Mouse (Mus musculus) cerebellum, adult 9-11 months (tissue): Measurements from ENCODE around the gene Krtap5-4.
"Not testable (repeated sequence)": the region's sequence is repeated elsewhere in the genome, so short reads cannot be mapped to it uniquely, and the experiment has no call there.

Experiments
- DNase-seq: peaks from one replicate; pipeline ENCODE4 v3.0.0; 2022

Krtap5-4 gene

DNA sequence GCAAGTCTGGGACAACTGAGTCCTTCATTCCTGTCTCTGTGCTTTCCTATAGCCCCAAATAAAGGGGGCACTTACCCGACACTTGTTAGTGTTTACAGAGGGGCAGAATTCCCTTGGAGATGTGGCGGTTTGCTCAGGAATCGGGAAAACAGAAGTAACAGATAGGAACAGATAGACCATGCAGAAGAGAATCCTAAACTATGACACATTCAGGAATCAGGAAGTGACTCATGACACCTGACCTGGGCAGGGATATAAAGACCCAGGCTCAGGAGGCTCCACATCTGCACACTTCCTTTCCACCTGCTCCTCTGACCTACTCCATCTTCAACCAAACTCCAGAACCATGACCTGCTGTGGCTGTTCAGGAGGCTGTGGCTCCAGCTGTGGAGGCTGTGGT lies at the start of gene Krtap5-4:
Krtap5-4 (plus strand) TSS at position 301 of the 400 bp plus-strand sequence.
- DNase-seq = no peak

- DNase-seq = peak; percentile 9
Observed at GRCm38 (mm10) chr7:142255517-142255916, 47.8 kb upstream of the Krtap5-4 start.

DNA sequence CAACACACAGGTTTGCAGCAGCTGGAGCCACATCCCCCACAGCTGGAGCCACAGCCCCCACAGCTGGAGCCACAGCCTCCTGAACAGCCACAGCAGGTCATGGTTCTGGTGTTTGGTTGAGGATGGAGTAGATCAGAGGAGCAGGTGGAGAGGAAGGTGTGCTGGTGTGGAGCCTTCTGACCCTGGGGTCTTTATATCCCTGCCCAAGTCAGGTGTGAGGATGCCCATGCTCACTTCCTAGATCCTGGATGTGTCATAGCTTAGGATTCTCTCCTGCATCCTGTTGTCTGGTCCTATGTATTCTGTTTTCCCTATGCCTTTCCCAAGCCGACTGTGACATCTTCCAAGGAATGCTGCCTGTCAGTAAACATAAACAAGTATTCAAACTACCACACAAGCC lies 45.1 kb upstream of the Krtap5-4 start, which contains the start of gene Gm2431:
Gm2431 (minus strand) TSS at position 101 of the 400 bp plus-strand sequence.
- not testable (repeated sequence) for DNase-seq

DNA sequence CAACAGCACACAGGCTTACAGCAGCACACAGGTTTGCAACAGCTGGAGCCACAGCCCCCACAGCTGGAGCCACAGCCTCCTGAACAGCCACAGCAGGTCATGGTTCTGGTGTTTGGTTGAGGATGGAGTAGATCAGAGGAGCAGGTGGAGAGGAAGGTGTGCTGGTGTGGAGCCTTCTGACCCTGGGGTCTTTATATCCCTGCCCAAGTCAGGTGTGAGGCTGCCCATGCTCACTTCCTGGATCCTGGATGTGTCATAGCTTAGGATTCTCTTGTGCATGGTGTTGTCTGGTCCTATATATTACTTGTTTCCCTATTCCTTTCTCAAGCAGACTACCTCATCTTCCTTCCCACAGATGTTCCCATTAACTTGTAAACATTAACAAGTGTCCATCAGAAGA lies 29.1 kb upstream of the Krtap5-4 start, which contains the start of gene Gm4559:
Gm4559 (minus strand) TSS at position 101 of the 400 bp plus-strand sequence.
- DNase-seq = not testable (repeated sequence)

- peak; percentile 41 for DNase-seq
Observed at GRCm38 (mm10) chr7:142278183-142278582, 25.2 kb upstream of the Krtap5-4 start.

DNA sequence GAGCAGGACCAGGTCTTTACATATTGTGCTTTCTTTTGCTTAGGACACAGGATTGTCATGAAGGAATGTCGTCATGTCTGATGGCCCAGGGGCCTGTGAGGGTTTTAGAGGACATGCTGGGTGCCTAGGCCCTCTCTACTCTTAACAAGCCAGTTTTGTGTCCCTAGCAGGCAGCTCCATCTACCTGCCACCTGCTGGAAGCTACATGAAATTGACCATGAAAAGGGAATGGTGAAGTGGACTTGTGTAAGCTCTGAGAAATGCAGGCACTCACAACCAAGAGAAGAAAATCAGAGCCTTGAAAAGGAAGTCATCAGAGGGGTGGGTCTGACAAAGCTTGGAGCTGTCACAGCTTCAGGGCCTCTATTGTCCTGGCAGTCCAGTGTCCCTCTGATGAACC lies 24.1 kb upstream of the Krtap5-4 start:
- not testable (repeated sequence) for DNase-seq

DNA sequence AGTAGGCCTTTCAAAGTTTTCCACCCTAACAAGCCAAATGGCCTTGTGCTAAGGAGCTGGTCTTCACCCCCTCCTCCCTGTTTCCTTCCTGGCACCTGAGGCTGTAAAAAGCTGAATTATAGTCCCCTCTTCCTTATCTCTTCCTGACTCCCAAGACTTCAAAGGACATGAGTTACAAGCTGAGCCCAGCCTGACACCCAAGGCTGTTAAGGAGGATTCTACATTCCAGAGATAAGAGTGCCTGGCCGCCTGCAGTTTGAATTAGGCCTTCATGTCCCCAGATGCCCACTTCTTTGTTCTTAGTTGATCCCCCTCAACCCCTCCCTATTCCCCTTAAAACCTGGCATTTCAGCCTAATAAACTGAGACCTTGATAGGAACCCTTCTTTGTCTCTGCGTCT lies 20.5 kb upstream of the Krtap5-4 start:
- DNase-seq = not testable (repeated sequence)

DNA sequence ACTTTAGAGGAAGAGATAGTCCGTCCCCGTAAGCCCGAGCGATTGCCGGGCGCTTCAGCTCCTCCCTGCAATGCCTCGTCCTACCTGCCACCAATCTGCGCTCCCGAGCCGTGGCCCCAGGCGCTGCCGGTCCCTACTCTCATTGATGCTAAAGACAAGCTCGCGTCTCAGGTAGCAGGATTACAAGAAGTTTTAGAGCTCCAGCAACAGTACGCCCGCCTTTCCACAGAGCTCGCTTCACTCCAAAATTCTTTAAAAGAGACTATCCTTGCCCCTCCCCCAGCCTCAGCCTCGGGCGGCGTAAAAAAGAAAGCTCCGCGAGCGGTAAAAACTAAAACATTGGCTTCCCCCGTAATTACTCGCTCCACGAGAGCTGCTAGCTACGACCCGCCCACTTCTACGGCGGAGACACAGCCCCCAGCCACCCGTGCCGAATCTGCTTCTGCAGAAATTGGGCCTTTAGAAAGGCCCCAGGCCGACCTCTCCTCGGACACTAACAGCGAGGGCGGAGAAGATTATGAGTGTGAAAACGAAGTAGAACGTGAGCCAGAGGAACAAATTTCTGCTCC lies 19.2 kb upstream of the Krtap5-4 start:
- peak; percentile 47 for DNase-seq

- peak; percentile 89 for DNase-seq
Observed at GRCm38 (mm10) chr7:142284615-142285080, 18.7 kb upstream of the Krtap5-4 start.

GRCm38 (mm10) chr7:142285130-142285835 lies 18.1 kb upstream of the Krtap5-4 start:
- peak; percentile 55 for DNase-seq

DNA sequence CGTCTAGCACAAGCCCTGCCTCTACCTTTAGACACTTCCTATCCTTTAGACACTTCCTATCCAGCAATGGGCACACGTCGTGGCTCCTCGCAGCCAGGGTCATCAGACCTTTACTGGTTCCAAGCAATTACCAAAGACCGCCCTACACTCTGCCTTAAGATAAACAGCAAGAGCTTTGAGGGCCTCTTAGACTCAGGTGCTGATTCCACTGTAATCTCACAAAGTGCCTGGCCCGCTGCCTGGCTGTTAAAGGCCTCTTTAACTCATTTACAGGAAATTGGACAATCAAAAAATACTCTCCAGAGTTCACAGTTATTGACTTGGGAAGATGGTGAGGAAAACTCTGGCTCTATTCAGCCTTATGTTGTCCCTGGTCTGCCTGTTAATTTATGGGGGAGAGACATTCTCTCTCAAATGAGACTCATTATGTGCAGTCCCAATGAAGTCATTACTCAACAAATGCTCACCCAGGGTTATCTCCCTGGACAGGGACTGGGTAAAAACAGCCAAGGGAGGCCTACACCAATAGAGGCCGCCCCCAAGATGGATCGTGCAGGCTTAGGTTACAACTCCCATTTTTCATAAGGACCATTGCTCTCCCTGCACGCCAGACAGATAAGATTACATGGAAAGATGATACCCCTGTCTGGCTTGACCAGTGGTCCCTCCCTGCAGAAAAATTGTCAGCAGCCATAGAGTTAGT lies 17.3 kb upstream of the Krtap5-4 start:
- DNase-seq = peak; percentile 8

DNA sequence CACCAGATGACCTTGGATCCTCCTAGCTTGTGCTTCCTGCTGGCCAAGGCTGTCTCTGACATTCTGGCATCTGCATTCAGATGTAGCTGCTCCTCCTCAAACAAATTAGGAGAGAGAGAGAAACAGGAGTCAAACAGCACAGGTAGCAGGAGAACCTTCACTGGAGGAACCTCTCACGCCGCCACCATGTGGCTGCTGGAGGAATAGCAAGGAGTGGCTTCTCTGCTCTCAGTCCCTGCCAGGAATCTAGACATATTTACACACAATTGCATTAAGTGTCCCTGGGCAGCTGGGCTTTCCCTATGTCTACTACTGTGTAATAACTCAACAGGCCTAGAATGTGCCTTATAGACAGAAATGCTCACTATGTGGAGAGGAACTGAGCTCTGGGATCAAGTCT lies 9.5 kb upstream of the Krtap5-4 start:
- DNase-seq = not testable (repeated sequence)

DNA sequence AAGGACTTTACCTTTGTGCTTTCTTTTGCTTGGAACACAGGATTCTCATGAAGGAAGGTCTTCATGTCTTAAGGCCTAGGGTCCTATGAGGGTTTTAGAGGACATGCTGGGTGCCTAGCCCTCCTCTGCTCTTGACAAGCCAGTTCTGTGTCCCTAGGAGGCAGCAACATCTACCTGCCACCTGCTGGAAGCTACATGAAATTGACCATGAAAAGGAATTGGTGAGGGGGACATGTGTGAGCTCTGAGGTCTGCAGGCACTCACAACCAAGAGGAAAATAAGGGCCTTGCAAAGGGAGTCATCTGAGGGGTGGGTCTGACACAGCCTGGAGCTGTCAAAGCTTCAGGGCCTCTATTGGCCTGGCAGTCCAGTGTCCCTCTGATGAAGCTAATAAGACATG lies 7.9 kb upstream of the Krtap5-4 start:
- no peak for DNase-seq

GRCm38 (mm10) chr7:142296108-142296507 lies 7.2 kb upstream of the Krtap5-4 start:
- not testable (repeated sequence) for DNase-seq

DNA sequence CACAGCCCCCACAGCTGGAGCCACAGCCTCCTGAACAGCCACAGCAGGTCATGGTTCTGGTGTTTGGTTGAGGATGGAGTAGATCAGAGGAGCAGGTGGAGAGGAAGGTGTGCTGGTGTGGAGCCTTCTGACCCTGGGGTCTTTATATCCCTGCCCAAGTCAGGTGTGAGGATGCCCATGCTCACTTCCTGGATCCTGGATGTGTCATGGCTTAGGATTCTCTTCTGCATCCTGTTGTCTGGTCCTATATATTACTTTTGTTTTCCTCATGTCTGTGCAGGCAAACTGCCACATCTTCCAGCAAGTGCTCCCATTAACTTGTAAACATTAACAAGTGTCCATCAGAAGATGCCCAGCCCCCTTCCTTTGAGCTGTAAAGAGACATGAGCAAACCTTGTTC lies 6.3 kb upstream of the Krtap5-4 start, which contains the start of gene Krtap5-1:
Krtap5-1 (minus strand) TSS at position 101 of the 400 bp plus-strand sequence.
- not testable (repeated sequence) for DNase-seq

- DNase-seq = not testable (repeated sequence)
Observed at GRCm38 (mm10) chr7:142303929-142304328, 580 bp downstream of the Krtap5-4 start.

- DNase-seq = no peak
Observed at GRCm38 (mm10) chr7:142314600-142315285, 11.4 kb downstream of the Krtap5-4 start.

- no peak for DNase-seq
Observed at GRCm38 (mm10) chr7:142316558-142316957, 13.2 kb downstream of the Krtap5-4 start.

GRCm38 (mm10) chr7:142317216-142317615 lies 13.9 kb downstream of the Krtap5-4 start:
- DNase-seq = no peak

- DNase-seq = no peak
Observed at GRCm38 (mm10) chr7:142319124-142319523, 15.8 kb downstream of the Krtap5-4 start.

- no peak for DNase-seq
Observed at GRCm38 (mm10) chr7:142320906-142321305, 17.6 kb downstream of the Krtap5-4 start.

DNA sequence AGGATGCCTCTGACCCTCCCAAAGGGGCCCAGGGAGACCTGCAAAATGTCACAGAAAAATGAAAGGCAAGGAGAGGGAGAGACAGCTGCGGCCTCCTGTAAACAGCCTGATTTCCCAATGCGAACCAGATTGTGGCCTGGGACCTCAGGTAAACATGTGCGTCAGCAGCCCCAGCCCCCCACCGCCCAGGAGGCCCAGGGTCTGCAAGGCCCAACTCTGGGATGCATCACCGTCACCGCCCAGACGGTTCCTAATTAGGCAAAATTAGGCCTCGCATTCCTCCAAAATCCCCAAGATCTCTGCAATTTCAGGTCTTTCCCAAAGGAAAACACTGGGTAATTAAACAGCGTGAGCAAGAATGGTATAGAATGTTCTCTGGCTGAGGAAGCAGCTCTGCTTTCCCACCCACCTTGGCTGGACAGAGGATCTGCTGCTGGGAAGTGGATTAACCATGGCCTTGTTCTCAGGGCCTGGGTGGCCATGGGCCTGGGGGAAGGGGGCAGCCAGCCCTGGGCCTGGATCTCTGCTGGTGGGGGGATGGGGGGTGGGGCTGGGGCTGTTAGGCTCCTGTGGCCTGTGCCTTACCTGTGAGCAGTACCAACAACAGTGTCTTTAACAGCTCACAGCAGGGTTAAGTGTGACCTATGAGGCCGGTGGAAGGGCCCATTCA lies 18.4 kb downstream of the Krtap5-4 start:
- DNase-seq = not testable (repeated sequence)
